Mouse (Mus musculus): ENCODE data around the gene Map1lc3a. TPM values are rescaled to one million over a fixed set of nuclear protein-coding genes. Genes with fewer than 3 reads are reported as not detected.
A peak's percentile ranks its signal among the peaks of the same experiment; 100 is the strongest.

Gene Map1lc3a
- polyA plus RNA-seq, 1 experiment, result 443 TPM

DNA sequence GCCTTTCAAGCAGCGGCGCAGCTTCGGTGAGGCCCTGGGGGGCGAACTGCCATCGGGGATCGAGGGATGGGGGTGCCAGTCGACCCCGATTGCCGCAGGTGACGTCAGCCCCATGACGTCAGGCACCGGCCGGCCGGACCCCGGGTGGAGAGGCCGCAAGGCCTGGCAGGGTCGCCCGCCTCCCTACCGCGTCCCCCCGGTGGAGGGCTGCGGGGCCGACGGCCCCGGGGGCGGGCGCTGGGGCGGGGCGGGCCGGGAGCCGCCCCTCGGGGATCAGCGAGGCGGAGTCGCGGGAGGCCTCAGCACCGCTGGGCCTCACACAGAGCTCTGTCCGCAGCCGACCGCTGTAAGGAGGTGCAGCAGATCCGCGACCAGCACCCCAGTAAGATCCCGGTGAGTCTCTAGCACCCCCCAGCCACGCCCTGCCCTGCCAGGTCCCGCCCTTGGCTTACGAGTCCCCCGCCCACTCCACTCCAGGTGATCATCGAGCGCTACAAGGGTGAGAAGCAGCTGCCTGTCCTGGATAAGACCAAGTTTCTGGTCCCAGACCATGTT is 601 bp downstream of the Map1lc3a start:
- TF ChIP-seq POLR2A (IDR thresholded peaks at IDR 0.05; ENCODE audit: borderline replicate concordance, insufficient read depth, low read length), result peak; percentile 34; the same call in 1 of the 2 replicates
- TF ChIP-seq CTCF (IDR thresholded peaks at IDR 0.05; ENCODE audit: borderline replicate concordance, insufficient read depth, low read depth, low read length), result no peak
- H3K27me3 ChIP-seq (ENCODE audit: control insufficient read depth, insufficient read depth, low read length), result no peaks in the 10 kb centered on the region
- H3K4me1 ChIP-seq (ENCODE audit: control insufficient read depth, insufficient read depth, low read length), result peaks cover 12% of the 10 kb centered on the region
- peak overlapping the region; percentile 88 for H3K27ac ChIP-seq (ENCODE audit: insufficient read depth, low read length)
- peak overlapping the region; percentile 80 for H3K4me3 ChIP-seq (replicated peaks; ENCODE audit: insufficient read depth, low read depth, low read length)
- DNase-seq, result peak; percentile 68 to 75
- WGBS, result under 1% methylated on average over 46 of the region's 49 CpGs

DNA sequence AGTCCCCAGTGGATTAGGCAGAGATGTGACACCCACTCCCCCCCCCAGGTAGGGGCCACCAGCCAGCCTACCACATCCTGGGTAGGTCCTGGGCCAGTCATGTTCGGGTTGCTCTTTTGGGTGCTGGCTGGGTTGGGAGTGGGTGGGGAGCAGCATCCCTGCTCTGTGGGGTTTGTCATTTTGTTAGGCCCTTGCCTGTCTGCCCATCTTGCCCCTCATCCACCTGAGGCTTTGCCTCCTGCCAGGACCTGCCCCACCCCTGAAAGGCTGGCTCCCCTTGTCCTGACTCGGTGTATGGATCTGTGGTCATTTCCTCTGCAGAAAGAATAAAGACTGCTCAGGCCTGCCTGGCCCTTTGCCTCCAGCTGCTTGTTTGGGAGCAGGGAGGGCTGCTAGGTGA is 1.6 kb downstream of the Map1lc3a start:
- Histone ChIP-seq H3K4me1 (ENCODE audit: control insufficient read depth, insufficient read depth, low read length) (peaks cover 12% of the 10 kb centered on the region), H3K27ac (ENCODE audit: insufficient read depth, low read length) (no peak overlapping the region), H3K4me3 (replicated peaks; ENCODE audit: insufficient read depth, low read depth, low read length) (peak overlapping the region; percentile 80), H3K27me3 (ENCODE audit: control insufficient read depth, insufficient read depth, low read length) (no peaks in the 10 kb centered on the region)
- DNase-seq, result peak; percentile 29 to 30
- 59% methylated on average over 2 of the region's 2 CpGs for WGBS
- TF ChIP-seq POLR2A (IDR thresholded peaks at IDR 0.05; ENCODE audit: borderline replicate concordance, insufficient read depth, low read length), result no peak
- TF ChIP-seq CTCF (IDR thresholded peaks at IDR 0.05; ENCODE audit: borderline replicate concordance, insufficient read depth, low read depth, low read length), result no peak

DNA sequence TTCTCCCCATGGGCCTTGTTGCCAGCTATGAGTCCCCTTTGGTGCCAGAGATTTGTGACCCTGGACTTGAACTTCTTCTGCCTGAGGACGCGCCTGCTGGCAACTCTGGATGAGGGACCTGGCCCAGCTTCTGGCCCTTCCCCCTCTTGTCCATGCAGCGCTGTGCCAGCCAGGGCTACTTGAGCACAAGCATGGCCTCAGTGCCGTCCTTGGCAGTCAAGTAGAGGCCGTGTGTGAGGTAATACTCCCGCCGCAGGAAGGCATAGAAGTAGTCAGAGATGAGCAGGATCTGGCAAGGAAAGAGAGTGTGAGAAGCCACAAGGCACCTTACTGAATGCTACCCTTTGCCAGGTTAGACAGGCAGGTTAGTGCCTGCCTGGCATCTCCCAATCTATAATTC is 2.3 kb downstream of the Map1lc3a start:
- H3K4me3 ChIP-seq (replicated peaks; ENCODE audit: insufficient read depth, low read depth, low read length), result no peak overlapping the region
- peaks cover 12% of the 10 kb centered on the region for H3K4me1 ChIP-seq (ENCODE audit: control insufficient read depth, insufficient read depth, low read length)
- H3K27ac ChIP-seq (ENCODE audit: insufficient read depth, low read length), result peak overlapping the region; percentile 9; the same call in 1 of the 2 replicates
- TF ChIP-seq CTCF (IDR thresholded peaks at IDR 0.05; ENCODE audit: borderline replicate concordance, insufficient read depth, low read depth, low read length) (no peak), POLR2A (IDR thresholded peaks at IDR 0.05; ENCODE audit: borderline replicate concordance, insufficient read depth, low read length) (no peak)
- H3K27me3 ChIP-seq (ENCODE audit: control insufficient read depth, insufficient read depth, low read length), result no peaks in the 10 kb centered on the region
- peak; percentile 54 to 64 for DNase-seq
- 9% methylated on average over 7 of the region's 7 CpGs for WGBS

DNA sequence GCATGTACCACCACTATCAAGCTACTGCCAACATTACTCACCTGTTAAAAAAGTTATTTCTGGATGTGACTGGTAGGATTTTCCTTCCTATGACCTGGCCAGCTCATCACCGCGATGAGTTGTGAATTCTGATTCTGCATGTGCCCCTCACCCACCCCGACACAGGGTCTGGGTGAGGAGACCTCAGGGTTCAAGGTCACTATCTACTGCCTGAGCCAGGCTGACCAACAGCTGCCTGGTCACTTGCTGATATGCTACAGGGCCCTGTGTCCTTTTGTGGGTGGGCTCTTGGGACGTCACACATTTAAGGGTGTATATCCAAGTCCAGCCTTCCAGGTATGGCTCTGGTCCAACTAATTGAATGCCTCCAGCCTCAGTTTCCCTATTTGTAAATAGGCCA is 3.1 kb downstream of the Map1lc3a start:
- Histone ChIP-seq H3K27me3 (ENCODE audit: control insufficient read depth, insufficient read depth, low read length) (no peaks in the 10 kb centered on the region), H3K4me3 (replicated peaks; ENCODE audit: insufficient read depth, low read depth, low read length) (no peak overlapping the region), H3K4me1 (ENCODE audit: control insufficient read depth, insufficient read depth, low read length) (peaks cover 15% of the 10 kb centered on the region), H3K27ac (ENCODE audit: insufficient read depth, low read length) (0 out of 2 replicates have a peak overlapping the region, but pooled peaks have one; percentile 9)
- TF ChIP-seq POLR2A (IDR thresholded peaks at IDR 0.05; ENCODE audit: borderline replicate concordance, insufficient read depth, low read length), result no peak
- TF ChIP-seq CTCF (IDR thresholded peaks at IDR 0.05; ENCODE audit: borderline replicate concordance, insufficient read depth, low read depth, low read length), result no peak
- DNase-seq, result no peak
- WGBS, result 87% methylated on average over 4 of the region's 4 CpGs

DNA sequence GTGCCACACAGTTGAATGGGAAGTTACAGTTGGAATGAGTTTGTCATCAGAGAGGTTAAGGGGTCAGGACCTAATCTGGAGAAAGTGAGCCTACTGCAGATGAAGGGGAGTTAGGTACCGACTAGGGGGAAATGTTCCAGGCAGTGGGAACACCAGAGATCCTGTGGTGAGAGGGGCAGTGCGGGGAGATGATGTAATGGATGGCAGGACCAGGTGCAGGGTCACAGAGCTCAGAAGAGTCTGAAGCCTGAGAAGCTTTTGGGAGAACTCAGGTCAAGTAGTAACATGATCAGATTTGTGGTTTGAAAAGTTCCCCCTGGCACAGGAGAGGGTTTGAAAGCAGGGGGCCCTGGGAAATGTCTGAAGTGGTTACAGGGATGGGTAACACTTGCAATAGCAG is 4.0 kb downstream of the Map1lc3a start:
- TF ChIP-seq POLR2A (IDR thresholded peaks at IDR 0.05; ENCODE audit: borderline replicate concordance, insufficient read depth, low read length), result no peak
- no peak for TF ChIP-seq CTCF (IDR thresholded peaks at IDR 0.05; ENCODE audit: borderline replicate concordance, insufficient read depth, low read depth, low read length)
- no peak overlapping the region for H3K4me3 ChIP-seq (replicated peaks; ENCODE audit: insufficient read depth, low read depth, low read length)
- H3K27ac ChIP-seq (ENCODE audit: insufficient read depth, low read length), result no peak overlapping the region
- no peaks in the 10 kb centered on the region for H3K27me3 ChIP-seq (ENCODE audit: control insufficient read depth, insufficient read depth, low read length)
- no peak for DNase-seq
- peaks cover 15% of the 10 kb centered on the region for H3K4me1 ChIP-seq (ENCODE audit: control insufficient read depth, insufficient read depth, low read length)
- 71% methylated on average over 2 of the region's 2 CpGs for WGBS

DNA sequence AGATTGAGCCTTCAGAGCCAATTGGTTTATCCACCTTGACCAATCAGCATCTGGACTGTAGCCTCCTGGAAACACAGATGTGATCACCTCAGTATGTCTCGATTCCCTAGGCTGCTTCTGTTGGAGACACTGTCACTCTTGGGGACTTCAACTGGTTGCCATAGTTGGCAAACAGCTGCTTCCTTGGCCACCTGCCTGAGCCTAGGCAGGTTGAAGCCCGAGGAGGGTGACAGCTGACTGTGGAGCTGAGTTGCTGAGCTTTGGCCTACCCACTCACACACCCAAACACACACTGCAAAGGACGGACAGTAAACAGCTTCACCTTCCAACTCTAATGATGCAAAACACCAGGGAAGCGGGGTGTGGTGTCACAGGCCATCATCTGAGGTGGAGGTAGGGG is 7.7 kb downstream of the Map1lc3a start:
- DNase-seq, result no peak
- no peak overlapping the region for H3K27ac ChIP-seq (ENCODE audit: insufficient read depth, low read length)
- H3K4me1 ChIP-seq (ENCODE audit: control insufficient read depth, insufficient read depth, low read length), result peaks cover 3% of the 10 kb centered on the region
- 41% methylated on average over 4 of the region's 4 CpGs for WGBS
- no peaks in the 10 kb centered on the region for H3K27me3 ChIP-seq (ENCODE audit: control insufficient read depth, insufficient read depth, low read length)
- TF ChIP-seq CTCF (IDR thresholded peaks at IDR 0.05; ENCODE audit: borderline replicate concordance, insufficient read depth, low read depth, low read length), result no peak
- no peak for TF ChIP-seq POLR2A (IDR thresholded peaks at IDR 0.05; ENCODE audit: borderline replicate concordance, insufficient read depth, low read length)
- no peak overlapping the region for H3K4me3 ChIP-seq (replicated peaks; ENCODE audit: insufficient read depth, low read depth, low read length)

DNA sequence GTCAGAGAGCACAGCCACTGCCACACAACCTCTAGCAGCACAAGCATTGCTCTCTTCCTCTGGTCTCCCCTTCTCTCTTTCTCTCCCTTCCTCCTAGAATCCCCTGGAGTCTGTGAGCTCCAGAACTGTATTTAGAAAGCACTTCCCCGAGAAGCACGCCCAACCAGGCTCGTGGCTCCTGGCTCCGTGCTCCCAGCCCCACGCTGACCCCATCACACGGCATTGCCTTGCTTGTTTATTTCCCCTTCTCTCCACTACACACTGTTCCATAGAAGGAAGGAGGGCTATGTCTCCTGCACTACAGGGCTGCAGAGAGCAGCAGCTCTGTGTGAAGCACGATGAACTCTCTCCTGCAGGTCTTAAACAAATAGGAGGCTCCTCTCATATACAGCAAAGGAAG is 8.6 kb downstream of the Map1lc3a start:
- Histone ChIP-seq H3K27me3 (ENCODE audit: control insufficient read depth, insufficient read depth, low read length) (no peaks in the 10 kb centered on the region), H3K4me1 (ENCODE audit: control insufficient read depth, insufficient read depth, low read length) (peaks cover 3% of the 10 kb centered on the region), H3K27ac (ENCODE audit: insufficient read depth, low read length) (no peak overlapping the region), H3K4me3 (replicated peaks; ENCODE audit: insufficient read depth, low read depth, low read length) (no peak overlapping the region)
- 80% methylated on average over 7 of the region's 7 CpGs for WGBS
- TF ChIP-seq CTCF (IDR thresholded peaks at IDR 0.05; ENCODE audit: borderline replicate concordance, insufficient read depth, low read depth, low read length) (no peak), POLR2A (IDR thresholded peaks at IDR 0.05; ENCODE audit: borderline replicate concordance, insufficient read depth, low read length) (no peak)
- no peak for DNase-seq

DNA sequence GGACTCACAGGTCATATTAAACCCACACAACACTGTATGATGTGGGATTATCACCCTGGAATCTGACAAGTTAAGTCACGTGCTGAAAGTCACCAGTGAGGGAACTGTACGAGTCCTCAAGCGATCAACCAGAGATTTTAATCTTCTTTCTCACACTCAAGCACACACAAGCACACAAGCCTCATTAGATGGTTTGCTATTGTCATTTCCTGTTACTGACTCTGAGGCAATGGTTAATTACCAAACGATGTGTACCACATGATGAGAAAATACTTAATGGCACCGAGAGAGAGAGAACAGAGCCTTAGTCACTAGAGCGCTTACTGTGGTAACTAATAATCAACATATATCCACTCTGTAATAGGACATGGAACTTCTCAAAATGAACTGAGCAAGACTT is 9.6 kb downstream of the Map1lc3a start:
- TF ChIP-seq POLR2A (IDR thresholded peaks at IDR 0.05; ENCODE audit: borderline replicate concordance, insufficient read depth, low read length) (no peak), CTCF (IDR thresholded peaks at IDR 0.05; ENCODE audit: borderline replicate concordance, insufficient read depth, low read depth, low read length) (no peak)
- 95% methylated on average over 6 of the region's 6 CpGs for WGBS

More for the DNA sequence above, 9.6 kb downstream of the Map1lc3a start:
- Histone ChIP-seq H3K27me3 (ENCODE audit: control insufficient read depth, insufficient read depth, low read length) (no peaks in the 10 kb centered on the region), H3K4me1 (ENCODE audit: control insufficient read depth, insufficient read depth, low read length) (peaks cover 3% of the 10 kb centered on the region), H3K27ac (ENCODE audit: insufficient read depth, low read length) (no peak overlapping the region), H3K4me3 (replicated peaks; ENCODE audit: insufficient read depth, low read depth, low read length) (no peak overlapping the region)
- DNase-seq, result no peak

All from cerebellum, adult 2 months (tissue).